Mouse (Mus musculus) left cerebral cortex, adult 9 months (tissue): ENCODE results near the gene Dazap1.

ENCODE experiments used
- DNase-seq, 2 experiments: peaks; one replicate each; pipeline ENCODE4 v3.0.0; 2022; ENCODE audit warnings: low spot score in 2 of 2

Gene Dazap1

GRCm38 (mm10) chr10:80271186-80271843 is 10.0 kb downstream of the Dazap1 start:
- DNase-seq, result no peak

GRCm38 (mm10) chr10:80271870-80272585 is 10.7 kb downstream of the Dazap1 start:
- no peak for DNase-seq

- no peak for DNase-seq
These were observed 12.6 kb downstream of the Dazap1 start for GRCm38 (mm10) chr10:80273847-80274246.

- no peak for DNase-seq
These were observed 15.0 kb downstream of the Dazap1 start for GRCm38 (mm10) chr10:80276238-80276637.

- DNase-seq, result no peak
These were observed 17.1 kb downstream of the Dazap1 start for GRCm38 (mm10) chr10:80278390-80278789.

- DNase-seq, result no peak
These were observed 18.0 kb downstream of the Dazap1 start for GRCm38 (mm10) chr10:80279273-80279672.

- no peak for DNase-seq
These were observed 20.0 kb downstream of the Dazap1 start for GRCm38 (mm10) chr10:80281304-80281703.

GRCm38 (mm10) chr10:80281921-80282371 is 20.7 kb downstream of the Dazap1 start:
- no peak for DNase-seq

GRCm38 (mm10) chr10:80282481-80283441 is 21.5 kb downstream of the Dazap1 start:
- DNase-seq, result no peak

- DNase-seq, result no peak
These were observed 24.2 kb downstream of the Dazap1 start for GRCm38 (mm10) chr10:80285222-80286070.

GRCm38 (mm10) chr10:80288097-80288496 is 26.8 kb downstream of the Dazap1 start:
- no peak for DNase-seq

- DNase-seq, result no peak
These were observed 27.4 kb downstream of the Dazap1 start for GRCm38 (mm10) chr10:80288657-80289056.

- peak; percentile 70 to 93 for DNase-seq
These were observed 31.2 kb downstream of the Dazap1 start, which contains the start of gene Rps15 for GRCm38 (mm10) chr10:80292251-80293146. Gene Rps15 (plus strand): TSS chr10:80292453.

- DNase-seq, result no peak
These were observed 32.0 kb downstream of the Dazap1 start for GRCm38 (mm10) chr10:80293325-80293724.

- DNase-seq, result no peak
These were observed 33.0 kb downstream of the Dazap1 start for GRCm38 (mm10) chr10:80294311-80294710.

- DNase-seq, result no peak
These were observed 33.6 kb downstream of the Dazap1 start for GRCm38 (mm10) chr10:80294788-80295303.

- DNase-seq, result peak in 1 of 2 experiments; percentile 83
These were observed 34.5 kb downstream of the Dazap1 start, which contains the start of gene Apc2 for GRCm38 (mm10) chr10:80295618-80296425. Gene Apc2 (plus strand): TSS chr10:80295977.

- DNase-seq, result no peak
These were observed 35.5 kb downstream of the Dazap1 start for GRCm38 (mm10) chr10:80296824-80297223.
